Mouse (Mus musculus) ES-Bruce4 (cell line): ENCODE results near the gene Ap3d1. TPM values are rescaled to one million over a fixed set of nuclear protein-coding genes. Genes with fewer than 3 reads are reported as not detected.

Experiments used
- H3K27ac ChIP-seq: 2 replicates; pipeline ENCODE4 v1.5.1; 2012; ENCODE audit warnings: low read length, inconsistent platforms; ENCODE audit not compliant: insufficient read depth
- H3K27me3 ChIP-seq: 2 replicates; pipeline ENCODE4 v1.6.1; 2012; ENCODE audit warnings: mild to moderate bottlenecking, low read length, inconsistent platforms; ENCODE audit not compliant: control insufficient read depth, poor library complexity, insufficient read depth, severe bottlenecking
- H3K36me3 ChIP-seq: 2 replicates; pipeline ENCODE4 v1.6.1; 2012; ENCODE audit warnings: inconsistent platforms, mild to moderate bottlenecking, low read length, moderate library complexity; ENCODE audit not compliant: control insufficient read depth, poor library complexity, insufficient read depth, severe bottlenecking
- H3K4me1 ChIP-seq: one replicate; pipeline ENCODE4 v1.8.1; 2011; ENCODE audit warnings: low read length; ENCODE audit not compliant: control insufficient read depth, insufficient read depth
- H3K4me3 ChIP-seq: 2 replicates; pipeline ENCODE4 v1.5.1; 2011; ENCODE audit warnings: low read depth, mild to moderate bottlenecking, low read length
- H3K9ac ChIP-seq: 2 replicates; pipeline ENCODE4 v1.6.1; 2012; ENCODE audit warnings: low read depth, mild to moderate bottlenecking, inconsistent platforms; ENCODE audit not compliant: poor library complexity, severe bottlenecking
- H3K9me3 ChIP-seq: replicated peaks from 2 replicates; pipeline ENCODE4 v1.6.1; 2012; ENCODE audit warnings: mild to moderate bottlenecking, low read length, inconsistent platforms; ENCODE audit not compliant: control insufficient read depth, poor library complexity, insufficient read depth, severe bottlenecking
- CTCF ChIP-seq: IDR thresholded peaks from one replicate; pipeline ENCODE4 v1.8.1; 2011; ENCODE audit warnings: low read depth, low read length
- EP300 ChIP-seq: IDR thresholded peaks from 2 replicates; pipeline ENCODE4 v1.6.1; 2011; ENCODE audit warnings: low read depth, low read length; ENCODE audit not compliant: insufficient read depth
- POLR2A ChIP-seq: IDR thresholded peaks from one replicate; pipeline ENCODE4 v1.8.1; 2011; ENCODE audit warnings: low read length; ENCODE audit not compliant: insufficient read depth
- polyA plus RNA-seq: library from polyadenylated mRNA; stranded (reverse); fragments of >200 nt; gene quantifications from 2 replicates; pipeline ENCODE4 v1.2.4, GENCODE M21; 2011; ENCODE audit warnings: low read depth; ENCODE audit not compliant: missing spikeins, insufficient read depth, insufficient read length

Gene Ap3d1
- polyA plus RNA-seq, 1 experiment: 55.2 TPM

GRCm38 (mm10) chr10:80705479-80705878 lies 36.6 kb downstream of the Ap3d1 start:
- no peak overlapping the region for H3K27ac ChIP-seq
- H3K4me1 ChIP-seq: no peaks in the 10 kb centered on the region
- H3K9ac ChIP-seq: no peak overlapping the region
- no peak for TF ChIP-seq EP300
- TF ChIP-seq CTCF: no peak
- TF ChIP-seq POLR2A: no peak
- peaks cover 10% of the 10 kb centered on the region for H3K36me3 ChIP-seq
- no peak overlapping the region for H3K4me3 ChIP-seq
- H3K27me3 ChIP-seq: no peaks in the 10 kb centered on the region
- H3K9me3 ChIP-seq: no peaks in the 10 kb centered on the region

GRCm38 (mm10) chr10:80705033-80705432 lies 37.0 kb downstream of the Ap3d1 start:
- Histone ChIP-seq H3K9me3 (no peaks in the 10 kb centered on the region), H3K27ac (no peak overlapping the region), H3K4me1 (no peaks in the 10 kb centered on the region), H3K9ac (no peak overlapping the region), H3K27me3 (no peaks in the 10 kb centered on the region), H3K4me3 (no peak overlapping the region), H3K36me3 (peaks cover 9% of the 10 kb centered on the region)
- TF ChIP-seq EP300 (no peak), CTCF (no peak), POLR2A (no peak)

- TF ChIP-seq POLR2A (no peak), CTCF (no peak), EP300 (no peak)
- H3K4me3 ChIP-seq: no peak overlapping the region
- H3K4me1 ChIP-seq: no peaks in the 10 kb centered on the region
Observed at GRCm38 (mm10) chr10:80704418-80704817, 37.6 kb downstream of the Ap3d1 start.

GRCm38 (mm10) chr10:80703643-80704042 lies 38.4 kb downstream of the Ap3d1 start:
- Histone ChIP-seq H3K4me3 (peak overlapping the region; percentile 5; the same call in 1 of the 2 replicates), H3K36me3 (peaks cover under 1% of the 10 kb centered on the region; the same call in 1 of the 2 replicates), H3K27me3 (no peaks in the 10 kb centered on the region), H3K27ac (no peak overlapping the region), H3K9ac (no peak overlapping the region), H3K9me3 (no peaks in the 10 kb centered on the region), H3K4me1 (no peaks in the 10 kb centered on the region)
- no peak for TF ChIP-seq CTCF
- no peak for TF ChIP-seq EP300
- no peak for TF ChIP-seq POLR2A

More at GRCm38 (mm10) chr10:80704418-80704817, 37.6 kb downstream of the Ap3d1 start:
- H3K36me3 ChIP-seq: peaks cover 7% of the 10 kb centered on the region
- no peak overlapping the region for H3K9ac ChIP-seq
- H3K27ac ChIP-seq: no peak overlapping the region
- no peaks in the 10 kb centered on the region for H3K27me3 ChIP-seq
- H3K9me3 ChIP-seq: no peaks in the 10 kb centered on the region

- no peak for TF ChIP-seq CTCF
- TF ChIP-seq POLR2A: no peak
- TF ChIP-seq EP300: no peak
- no peaks in the 10 kb centered on the region for H3K36me3 ChIP-seq
- peak overlapping the region; percentile 76 for H3K4me3 ChIP-seq
- H3K4me1 ChIP-seq: no peaks in the 10 kb centered on the region
- H3K9ac ChIP-seq: peak overlapping the region; percentile 32
- no peaks in the 10 kb centered on the region for H3K27me3 ChIP-seq
- no peaks in the 10 kb centered on the region for H3K9me3 ChIP-seq
- H3K27ac ChIP-seq: peak overlapping the region; percentile 45
Observed at GRCm38 (mm10) chr10:80702536-80703390, 39.3 kb downstream of the Ap3d1 start.

- H3K4me1 ChIP-seq: no peaks in the 10 kb centered on the region
- peak within 1 kb of the TSS; percentile 88 for H3K4me3 ChIP-seq
- H3K36me3 ChIP-seq: no peaks in the 10 kb centered on the region
- peak within 1 kb of the TSS; percentile 45 for H3K27ac ChIP-seq
- peak within 1 kb of the TSS; percentile 68 for H3K9ac ChIP-seq
- H3K9me3 ChIP-seq: no peaks in the 10 kb centered on the region
- H3K27me3 ChIP-seq: no peaks in the 10 kb centered on the region
- TF ChIP-seq POLR2A (no peak), EP300 (no peak), CTCF (no peak)
Observed at GRCm38 (mm10) chr10:80701721-80702535, 40.1 kb downstream of the Ap3d1 start, which contains the start of the genes Mob3a and Izumo4. TSS of gene Mob3a (minus strand) at chr10:80701977. TSS of gene Izumo4 (plus strand) at chr10:80702184.
